Mouse (Mus musculus): ENCODE results near the gene Slc40a1. TPM values are rescaled to one million over a fixed set of nuclear protein-coding genes. Genes with fewer than 3 reads are reported as not detected.

The Slc40a1 gene
- polyA plus RNA-seq, 1 experiment, result 62.6 TPM

- 4% methylated on average over 7 of the region's 7 CpGs for WGBS
- Histone ChIP-seq H3K27ac (ENCODE audit: insufficient read depth, low read length) (peak overlapping the region; percentile 48; the same call in 1 of the 2 replicates), H3K4me3 (ENCODE audit: extremely low read depth, insufficient read depth, insufficient read length) (peak overlapping the region; percentile 46), H3K4me1 (ENCODE audit: control insufficient read depth, insufficient read depth, insufficient read length) (no peaks in the 10 kb centered on the region), H3K36me3 (ENCODE audit: control insufficient read depth, insufficient read depth, low read length) (no peaks in the 10 kb centered on the region), H3K27me3 (ENCODE audit: control insufficient read depth, insufficient read depth, low read length) (no peaks in the 10 kb centered on the region; the same call in 1 of the 2 replicates)
- DNase-seq (ENCODE audit: low read depth in 1 of 2, low spot score in 2 of 2), result no peak
- TF ChIP-seq CTCF (IDR thresholded peaks at IDR 0.05; ENCODE audit: extremely low read depth, insufficient read depth, insufficient read length, insufficient replicate concordance) (no peak), POLR2A (IDR thresholded peaks at IDR 0.05; ENCODE audit: low read depth, low read length) (no peak)
These were observed 1.2 kb downstream of the Slc40a1 start for GRCm38 (mm10) chr1:45925131-45925499.

- Histone ChIP-seq H3K27me3 (ENCODE audit: control insufficient read depth, insufficient read depth, low read length) (no peaks in the 10 kb centered on the region; the same call in 1 of the 2 replicates), H3K36me3 (ENCODE audit: control insufficient read depth, insufficient read depth, low read length) (no peaks in the 10 kb centered on the region), H3K4me1 (ENCODE audit: control insufficient read depth, insufficient read depth, insufficient read length) (no peaks in the 10 kb centered on the region), H3K4me3 (ENCODE audit: extremely low read depth, insufficient read depth, insufficient read length) (peak overlapping the region; percentile 13; the same call in 1 of the 2 replicates), H3K27ac (ENCODE audit: insufficient read depth, low read length) (no peak overlapping the region)
- 71% methylated on average over 7 of the region's 7 CpGs for WGBS
- TF ChIP-seq POLR2A (IDR thresholded peaks at IDR 0.05; ENCODE audit: low read depth, low read length), result no peak
- TF ChIP-seq CTCF (IDR thresholded peaks at IDR 0.05; ENCODE audit: extremely low read depth, insufficient read depth, insufficient read length, insufficient replicate concordance), result no peak
- no peak for DNase-seq (ENCODE audit: low read depth in 1 of 2, low spot score in 2 of 2)
These were observed 1.8 kb downstream of the Slc40a1 start for GRCm38 (mm10) chr1:45924516-45924915.

- no peak for DNase-seq (ENCODE audit: low read depth in 1 of 2, low spot score in 2 of 2)
- H3K27ac ChIP-seq (ENCODE audit: insufficient read depth, low read length), result no peak overlapping the region
- WGBS, result 79% methylated on average over 4 of the region's 4 CpGs
- TF ChIP-seq POLR2A (IDR thresholded peaks at IDR 0.05; ENCODE audit: low read depth, low read length), result no peak
- TF ChIP-seq CTCF (IDR thresholded peaks at IDR 0.05; ENCODE audit: extremely low read depth, insufficient read depth, insufficient read length, insufficient replicate concordance), result no peak
- no peaks in the 10 kb centered on the region; the same call in 1 of the 2 replicates for H3K27me3 ChIP-seq (ENCODE audit: control insufficient read depth, insufficient read depth, low read length)
- no peaks in the 10 kb centered on the region for H3K36me3 ChIP-seq (ENCODE audit: control insufficient read depth, insufficient read depth, low read length)
- H3K4me3 ChIP-seq (ENCODE audit: extremely low read depth, insufficient read depth, insufficient read length), result peak overlapping the region; percentile 1; the same call in 1 of the 2 replicates
- H3K4me1 ChIP-seq (ENCODE audit: control insufficient read depth, insufficient read depth, insufficient read length), result no peaks in the 10 kb centered on the region
These were observed 3.0 kb downstream of the Slc40a1 start for GRCm38 (mm10) chr1:45923306-45923705.

- 86% methylated on average over 3 of the region's 3 CpGs for WGBS
- Histone ChIP-seq H3K4me3 (ENCODE audit: extremely low read depth, insufficient read depth, insufficient read length) (peak overlapping the region; percentile 4; the same call in 1 of the 2 replicates), H3K27me3 (ENCODE audit: control insufficient read depth, insufficient read depth, low read length) (no peaks in the 10 kb centered on the region; the same call in 1 of the 2 replicates), H3K4me1 (ENCODE audit: control insufficient read depth, insufficient read depth, insufficient read length) (no peaks in the 10 kb centered on the region), H3K36me3 (ENCODE audit: control insufficient read depth, insufficient read depth, low read length) (no peaks in the 10 kb centered on the region), H3K27ac (ENCODE audit: insufficient read depth, low read length) (peak overlapping the region; percentile 16; the same call in 1 of the 2 replicates)
- DNase-seq (ENCODE audit: low read depth in 1 of 2, low spot score in 2 of 2), result no peak
- no peak for TF ChIP-seq CTCF (IDR thresholded peaks at IDR 0.05; ENCODE audit: extremely low read depth, insufficient read depth, insufficient read length, insufficient replicate concordance)
- no peak for TF ChIP-seq POLR2A (IDR thresholded peaks at IDR 0.05; ENCODE audit: low read depth, low read length)
These were observed 5.6 kb downstream of the Slc40a1 start for GRCm38 (mm10) chr1:45920703-45921102.

GRCm38 (mm10) chr1:45919752-45920151 is 6.6 kb downstream of the Slc40a1 start:
- no peak overlapping the region for H3K4me3 ChIP-seq (ENCODE audit: extremely low read depth, insufficient read depth, insufficient read length)
- no peak overlapping the region for H3K27ac ChIP-seq (ENCODE audit: insufficient read depth, low read length)
- H3K4me1 ChIP-seq (ENCODE audit: control insufficient read depth, insufficient read depth, insufficient read length), result no peaks in the 10 kb centered on the region
- H3K36me3 ChIP-seq (ENCODE audit: control insufficient read depth, insufficient read depth, low read length), result no peaks in the 10 kb centered on the region
- H3K27me3 ChIP-seq (ENCODE audit: control insufficient read depth, insufficient read depth, low read length), result no peaks in the 10 kb centered on the region; the same call in 1 of the 2 replicates
- 94% methylated on average over 1 of the region's 1 CpGs for WGBS
- DNase-seq (ENCODE audit: low read depth in 1 of 2, low spot score in 2 of 2), result no peak
- TF ChIP-seq POLR2A (IDR thresholded peaks at IDR 0.05; ENCODE audit: low read depth, low read length) (no peak), CTCF (IDR thresholded peaks at IDR 0.05; ENCODE audit: extremely low read depth, insufficient read depth, insufficient read length, insufficient replicate concordance) (no peak)

GRCm38 (mm10) chr1:45917136-45917803 is 9.1 kb downstream of the Slc40a1 start:
- Histone ChIP-seq H3K27me3 (ENCODE audit: control insufficient read depth, insufficient read depth, low read length) (no peaks in the 10 kb centered on the region), H3K36me3 (ENCODE audit: control insufficient read depth, insufficient read depth, low read length) (no peaks in the 10 kb centered on the region), H3K27ac (ENCODE audit: insufficient read depth, low read length) (no peak overlapping the region), H3K4me3 (ENCODE audit: extremely low read depth, insufficient read depth, insufficient read length) (no peak overlapping the region), H3K4me1 (ENCODE audit: control insufficient read depth, insufficient read depth, insufficient read length) (no peaks in the 10 kb centered on the region)
- WGBS, result 57% methylated on average over 4 of the region's 4 CpGs
- no peak for TF ChIP-seq CTCF (IDR thresholded peaks at IDR 0.05; ENCODE audit: extremely low read depth, insufficient read depth, insufficient read length, insufficient replicate concordance)
- no peak for TF ChIP-seq POLR2A (IDR thresholded peaks at IDR 0.05; ENCODE audit: low read depth, low read length)
- DNase-seq (ENCODE audit: low read depth in 1 of 2, low spot score in 2 of 2), result no peak

- H3K27me3 ChIP-seq (ENCODE audit: control insufficient read depth, insufficient read depth, low read length), result no peaks in the 10 kb centered on the region
- DNase-seq (ENCODE audit: low read depth in 1 of 2, low spot score in 2 of 2), result no peak
- 13% methylated on average over 3 of the region's 3 CpGs for WGBS
- H3K4me1 ChIP-seq (ENCODE audit: control insufficient read depth, insufficient read depth, insufficient read length), result no peaks in the 10 kb centered on the region
- H3K27ac ChIP-seq (ENCODE audit: insufficient read depth, low read length), result no peak overlapping the region
- TF ChIP-seq POLR2A (IDR thresholded peaks at IDR 0.05; ENCODE audit: low read depth, low read length), result no peak
- no peak overlapping the region for H3K4me3 ChIP-seq (ENCODE audit: extremely low read depth, insufficient read depth, insufficient read length)
- H3K36me3 ChIP-seq (ENCODE audit: control insufficient read depth, insufficient read depth, low read length), result no peaks in the 10 kb centered on the region
These were observed 10.1 kb downstream of the Slc40a1 start for GRCm38 (mm10) chr1:45916174-45916573.

Data from spleen, adult 2 months (tissue).